Mouse (Mus musculus) megakaryocyte, adult 5-6 weeks (primary cell): ENCODE data around the gene Slc26a3. TPM values are rescaled to one million over a fixed set of nuclear protein-coding genes. Genes with fewer than 3 reads are reported as not detected.
A peak's percentile ranks its signal among the peaks of the same experiment; 100 is the strongest.

Source experiments
- ATAC-seq: 2 replicates; pipeline ENCODE4 v1.8.0; 2016; ENCODE audit warnings: mild to moderate bottlenecking, inconsistent platforms; ENCODE audit not compliant: poor library complexity, severe bottlenecking
- total RNA-seq, 2 experiments: library from RNA; stranded (forward) in 1 of 2; stranded (reverse) in 1 of 2; fragments of 153-499, 151-499 nt in 1 of 2; fragments of 221-1000, 200-1000 nt in 1 of 2; gene quantifications; 2 replicates each; pipeline versions ENCODE4 v1.2.3 to v1.2.4; 2015 to 2017

Gene Slc26a3
- total RNA-seq, 2 experiments from 2014 or later, result 0.27 to 2.3 TPM

GRCm38 (mm10) chr12:31512634-31513411, 122.2 kb downstream of the Slc26a3 start:
- ATAC-seq, result no peak

GRCm38 (mm10) chr12:31513724-31514503, 123.2 kb downstream of the Slc26a3 start:
- peak; percentile 51 for ATAC-seq

DNA sequence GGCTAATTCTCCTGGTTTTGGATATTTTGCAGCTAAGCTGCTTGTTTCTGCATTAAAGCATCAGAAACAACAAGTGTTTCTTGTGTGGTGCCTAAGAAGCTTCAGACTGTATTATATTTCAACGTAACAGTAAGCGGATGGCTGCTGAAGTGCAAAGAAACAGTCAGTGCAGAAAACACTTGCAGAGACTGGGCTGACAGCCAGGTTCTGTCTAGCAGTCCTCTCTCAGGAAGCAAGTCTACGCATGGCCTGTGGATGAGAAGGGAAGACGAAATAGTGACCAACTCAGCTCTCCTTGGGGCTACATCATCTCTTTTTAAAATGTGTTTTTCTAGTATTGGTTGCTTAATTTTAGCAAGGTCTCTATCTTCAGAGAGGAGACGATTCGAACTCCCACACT, 129.4 kb downstream of the Slc26a3 start:
- no peak for ATAC-seq

DNA sequence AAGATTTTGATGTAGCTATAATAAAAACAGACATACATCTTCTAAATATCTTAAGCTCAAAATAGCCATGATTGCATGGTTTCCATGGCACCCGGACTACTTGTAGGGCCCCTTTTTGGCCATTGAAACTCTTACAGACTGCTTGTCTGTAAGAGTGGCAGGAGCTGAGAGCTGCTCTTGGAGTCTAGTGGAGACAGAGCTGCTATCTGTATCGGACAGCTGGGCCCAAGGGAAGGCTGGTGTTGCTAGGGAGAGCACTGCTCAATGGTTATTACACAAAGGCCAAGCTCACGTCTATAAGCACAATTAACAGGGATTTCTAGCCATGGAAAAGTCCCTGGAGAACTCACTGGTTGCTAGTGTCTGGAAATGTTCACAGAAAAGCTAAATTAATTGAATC, 130.7 kb downstream of the Slc26a3 start:
- no peak for ATAC-seq

Other genes starting within 250 kb of the Slc26a3 start
- not detected in 2 replicates for gene Gm6993, start 150.1 kb upstream of the Slc26a3 start, total RNA-seq (2015)
- gene Gm6993, start 150.1 kb upstream of the Slc26a3 start, total RNA-seq (2017), result not detected in 2 replicates
- 0.20 and 1.0 TPM in 2 replicates for gene Lamb1, start 125.6 kb upstream of the Slc26a3 start, total RNA-seq (2015)
- 2.5 and 9.6 TPM in 2 replicates for gene Lamb1, start 125.6 kb upstream of the Slc26a3 start, total RNA-seq (2017)
- 68.0 and 73.7 TPM in 2 replicates for gene Dld, start 39.4 kb upstream of the Slc26a3 start, total RNA-seq (2015)
- 76.8 and 86.3 TPM in 2 replicates for gene Dld, start 39.4 kb upstream of the Slc26a3 start, total RNA-seq (2017)
- gene Cbll1, start 108.7 kb downstream of the Slc26a3 start, total RNA-seq (2015), result 33.2 and 48.0 TPM in 2 replicates
- gene Cbll1, start 108.7 kb downstream of the Slc26a3 start, total RNA-seq (2017), result 4.9 and 6.3 TPM in 2 replicates
- gene Slc26a4, start 169.1 kb downstream of the Slc26a3 start, total RNA-seq (2015), result not detected in 2 replicates
- gene Slc26a4, start 169.1 kb downstream of the Slc26a3 start, total RNA-seq (2017), result not detected in 2 replicates
- 35.7 and 38.8 TPM in 2 replicates for gene Bcap29, start 243.8 kb downstream of the Slc26a3 start, total RNA-seq (2015)
- gene Bcap29, start 243.8 kb downstream of the Slc26a3 start, total RNA-seq (2017), result 9.9 and 17.3 TPM in 2 replicates